8 mouse cellular contexts compared by ENCODE assay signal in the genomic region with DNA sequence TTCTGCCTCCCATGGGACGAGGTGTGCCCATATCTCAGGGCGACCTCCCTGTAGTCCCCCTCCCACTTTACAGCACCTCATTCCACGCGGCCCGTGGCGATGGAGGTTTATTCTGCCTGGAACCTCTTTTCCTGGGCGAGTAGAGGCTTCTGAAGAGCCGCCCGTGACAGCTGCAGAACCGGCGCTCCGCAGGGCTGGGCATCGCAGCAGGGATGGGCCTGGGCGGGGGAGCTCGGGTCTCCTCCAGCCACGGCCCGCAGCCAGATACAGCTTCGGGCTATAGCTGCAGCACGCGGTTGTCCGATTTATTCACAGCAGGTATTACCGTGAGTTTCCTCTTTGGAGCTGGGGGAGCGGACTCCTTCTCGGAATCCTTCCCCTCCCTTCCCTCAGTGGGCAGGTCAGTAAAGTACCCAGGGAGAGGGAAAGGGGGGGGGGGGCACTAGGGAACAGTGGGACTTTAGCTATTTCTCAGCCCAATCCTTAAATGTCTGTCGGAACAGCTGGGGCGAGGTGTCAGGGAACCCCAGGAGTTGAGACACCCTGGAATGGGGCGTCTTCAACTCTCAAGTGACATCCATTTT. TPM values are rescaled to one million over a fixed set of nuclear protein-coding genes. Genes with fewer than 3 reads are reported as not detected.
A peak's percentile ranks its signal among the peaks of the same experiment; 100 is the strongest.
DNase-seq lines count a peak whose midpoint lies in the region; ATAC-seq and TF ChIP-seq lines count a peak whose summit lies in the region.

No protein-coding gene starts in this region.

- no peak for TF ChIP-seq POLR2A in ES-Bruce4 (IDR thresholded peaks at IDR 0.05; ENCODE audit: insufficient read depth, low read length)
- TF ChIP-seq POLR2A in limb, embryonic 14.5 days (IDR thresholded peaks at IDR 0.05; ENCODE audit: borderline replicate concordance, extremely low read depth, insufficient read depth, insufficient read length), result no peak

- no peak overlapping the region for H3K9ac ChIP-seq in heart, embryonic 13.5 days
- peak overlapping the region; percentile 67 for H3K9ac ChIP-seq in ES-Bruce4 (ENCODE audit: low read depth, poor library complexity, severe bottlenecking)
- no peak overlapping the region; the same call in 1 of the 2 replicates for H3K9ac ChIP-seq in forebrain, embryonic 12.5 days
- H3K9ac ChIP-seq in limb, embryonic 14.5 days (ENCODE audit: low read depth, low read length, severe bottlenecking), result no peak overlapping the region

- no peak for DNase-seq in heart, adult 11 months
- DNase-seq in limb, embryonic 14.5 days (ENCODE audit: low spot score), result no peak
- DNase-seq in adipocyte (ENCODE audit: low spot score), result no peak
- DNase-seq in layer of hippocampus, adult 11-12 months (ENCODE audit: low spot score), result no peak

- no peak for TF ChIP-seq CTCF in ES-Bruce4 (IDR thresholded peaks at IDR 0.05; ENCODE audit: low read depth, low read length)

- no peaks in the 10 kb centered on the region for H3K9me3 ChIP-seq in heart, embryonic 13.5 days
- H3K9me3 ChIP-seq in ES-Bruce4 (replicated peaks; ENCODE audit: control insufficient read depth, insufficient read depth, low read length, poor library complexity, severe bottlenecking), result no peaks in the 10 kb centered on the region
- H3K9me3 ChIP-seq in forebrain, embryonic 12.5 days, result no peaks in the 10 kb centered on the region
- no peaks in the 10 kb centered on the region for H3K9me3 ChIP-seq in limb, embryonic 14.5 days (ENCODE audit: control insufficient read depth, low read length)

- no peaks in the 10 kb centered on the region for H3K36me3 ChIP-seq in heart, embryonic 13.5 days
- peaks cover 24% of the 10 kb centered on the region for H3K36me3 ChIP-seq in ES-Bruce4 (ENCODE audit: control insufficient read depth, insufficient read depth, low read length, poor library complexity, severe bottlenecking)
- H3K36me3 ChIP-seq in forebrain, embryonic 12.5 days (replicated peaks), result no peaks in the 10 kb centered on the region
- H3K36me3 ChIP-seq in limb, embryonic 14.5 days (ENCODE audit: control insufficient read depth, insufficient read depth, low read length), result no peaks in the 10 kb centered on the region

- peaks cover 45% of the 10 kb centered on the region for H3K4me1 ChIP-seq in heart, embryonic 13.5 days
- H3K4me1 ChIP-seq in ES-Bruce4 (ENCODE audit: control insufficient read depth, insufficient read depth, low read length), result peaks cover 2% of the 10 kb centered on the region
- peaks cover 61% of the 10 kb centered on the region for H3K4me1 ChIP-seq in forebrain, embryonic 12.5 days
- peaks cover 33% of the 10 kb centered on the region for H3K4me1 ChIP-seq in limb, embryonic 14.5 days (ENCODE audit: control insufficient read depth, insufficient read depth, low read length)

- peaks cover 100% of the 10 kb centered on the region for H3K27me3 ChIP-seq in heart, embryonic 13.5 days (replicated peaks)
- H3K27me3 ChIP-seq in ES-Bruce4 (ENCODE audit: control insufficient read depth, insufficient read depth, low read length, poor library complexity, severe bottlenecking), result peaks cover 5% of the 10 kb centered on the region; the same call in 1 of the 2 replicates
- H3K27me3 ChIP-seq in forebrain, embryonic 12.5 days, result peaks cover 96% of the 10 kb centered on the region
- peaks cover 88% of the 10 kb centered on the region for H3K27me3 ChIP-seq in limb, embryonic 14.5 days (ENCODE audit: control insufficient read depth, insufficient read depth, low read length)

- H3K27ac ChIP-seq in heart, embryonic 13.5 days (replicated peaks), result no peak overlapping the region
- H3K27ac ChIP-seq in ES-Bruce4 (ENCODE audit: insufficient read depth, low read length), result no peak overlapping the region
- H3K27ac ChIP-seq in forebrain, embryonic 12.5 days, result no peak overlapping the region
- H3K27ac ChIP-seq in limb, embryonic 14.5 days (replicated peaks; ENCODE audit: low read depth, low read length), result no peak overlapping the region

- H3K4me3 ChIP-seq in heart, embryonic 13.5 days, result peak overlapping the region; percentile 46; the same call in 1 of the 2 replicates
- H3K4me3 ChIP-seq in ES-Bruce4 (ENCODE audit: low read depth, low read length), result peak overlapping the region; percentile 50
- peak overlapping the region; percentile 54 for H3K4me3 ChIP-seq in forebrain, embryonic 12.5 days (replicated peaks)
- H3K4me3 ChIP-seq in limb, embryonic 14.5 days (replicated peaks; ENCODE audit: low read length), result peak overlapping the region; percentile 40

- TF ChIP-seq EP300 in ES-Bruce4 (IDR thresholded peaks at IDR 0.05; ENCODE audit: insufficient read depth, low read depth, low read length), result no peak

- no peak for ATAC-seq in heart, embryonic 13.5 days (ENCODE audit: extremely low read depth, insufficient number of reproducible peaks, low FRiP score, low TSS enrichment)
- ATAC-seq in forebrain, embryonic 12.5 days (ENCODE audit: low FRiP score), result peak; percentile 37
- ATAC-seq in limb, embryonic 14.5 days (ENCODE audit: low FRiP score, low read depth), result no peak
- no peak for ATAC-seq in granulocyte monocyte progenitor cell, adult 5-6 weeks (replicated peaks; ENCODE audit: poor library complexity, severe bottlenecking)

- WGBS in heart, embryonic 13.5 days, result 2% methylated on average over 27 of the region's 27 CpGs
- 1% methylated on average over 27 of the region's 27 CpGs for WGBS in forebrain, embryonic 12.5 days
- WGBS in limb, embryonic 14.5 days, result under 1% methylated on average over 27 of the region's 27 CpGs

- peak overlapping the region; percentile 70 for H3K4me2 ChIP-seq in heart, embryonic 13.5 days
- H3K4me2 ChIP-seq in forebrain, embryonic 12.5 days, result peak overlapping the region; percentile 75
- H3K4me2 ChIP-seq in limb, embryonic 14.5 days (replicated peaks; ENCODE audit: low read depth, low read length, severe bottlenecking), result peak overlapping the region; percentile 65

RNA-seq across cellular contexts. Expression of a gene that starts 0.6 kb away (rescaled TPM):
- polyA plus RNA-seq in heart, embryonic 13.5 days (2015; fragmentation: Nextera tagmentation; extraction: Ambion mirVana), result 0.05 and 0.09 TPM in 2 replicates
- polyA plus RNA-seq in ES-Bruce4 (2011; ENCODE audit: insufficient read depth, insufficient read length, low read depth, missing spikeins), result 107 TPM in 2 replicates
- 35.0 and 35.8 TPM in 2 replicates for polyA plus RNA-seq in forebrain, embryonic 12.5 days (2016; fragmentation: Nextera tagmentation; extraction: Ambion mirVana)
- polyA plus RNA-seq in limb, embryonic 14.5 days (2012; rRNA removed), result 6.1 and 7.7 TPM in 2 replicates
- polyA plus RNA-seq in limb, embryonic 14.5 days (2014; fragmentation: Nextera tagmentation; extraction: Ambion mirVana), result 9.9 and 10.0 TPM in 2 replicates
- not detected in 2 replicates for total RNA-seq in granulocyte monocyte progenitor cell, adult 5-6 weeks (2014; fragmentation: Nextera tagmentation)
- not detected in 2 replicates for total RNA-seq in granulocyte monocyte progenitor cell, adult 5-6 weeks (2017)
